Mouse (Mus musculus) layer of hippocampus, postnatal 10 days (tissue): ENCODE results near the gene Rpl10a. TPM values are rescaled to one million over a fixed set of nuclear protein-coding genes. Genes with fewer than 3 reads are reported as not detected.
"Not testable (repeated sequence)": the region's sequence is repeated elsewhere in the genome, so short reads cannot be mapped to it uniquely, and the experiment has no call there.

Experiments
- DNase-seq, 2 experiments: peaks; one replicate each; pipeline ENCODE4 v3.0.0; 2021; ENCODE audit warnings: low spot score in 2 of 2
- total RNA-seq, 2 experiments: library from RNA; stranded (reverse); gene quantifications; 2 replicates each; pipeline ENCODE4 v1.2.3; 2021

Rpl10a gene
- total RNA-seq, 2 experiments from 2014 or later, result 503 to 535 TPM

- DNase-seq, result peak; percentile 94
These were observed 19.7 kb upstream of the Rpl10a start for GRCm38 (mm10) chr17:28308297-28309195.

- no peak for DNase-seq
These were observed 17.4 kb upstream of the Rpl10a start for GRCm38 (mm10) chr17:28310831-28311230.

- DNase-seq, result no peak
These were observed 16.7 kb upstream of the Rpl10a start for GRCm38 (mm10) chr17:28311366-28312132.

GRCm38 (mm10) chr17:28312232-28313211, 15.7 kb upstream of the Rpl10a start:
- DNase-seq, result no peak

- peak; percentile 83 to 92 for DNase-seq
These were observed 14.9 kb upstream of the Rpl10a start, which contains the start of gene Fance for GRCm38 (mm10) chr17:28313212-28313879. Gene Fance, plus strand, starts transcription at chr17:28313519.

- DNase-seq, result no peak
These were observed 14.4 kb upstream of the Rpl10a start for GRCm38 (mm10) chr17:28313880-28314225.

GRCm38 (mm10) chr17:28315611-28316160, 12.6 kb upstream of the Rpl10a start:
- no peak for DNase-seq

GRCm38 (mm10) chr17:28316476-28316875, 11.8 kb upstream of the Rpl10a start:
- DNase-seq, result no peak

GRCm38 (mm10) chr17:28317091-28317490, 11.2 kb upstream of the Rpl10a start:
- no peak for DNase-seq

- no peak for DNase-seq
These were observed 10.5 kb upstream of the Rpl10a start for GRCm38 (mm10) chr17:28317725-28318124.

GRCm38 (mm10) chr17:28321700-28322099, 6.6 kb upstream of the Rpl10a start:
- DNase-seq, result no peak

- DNase-seq, result no peak
These were observed 4.5 kb upstream of the Rpl10a start for GRCm38 (mm10) chr17:28323786-28324185.

- DNase-seq, result not testable (repeated sequence)
These were observed 3.9 kb upstream of the Rpl10a start for GRCm38 (mm10) chr17:28324416-28324815.

- no peak for DNase-seq
These were observed 2.5 kb upstream of the Rpl10a start for GRCm38 (mm10) chr17:28325751-28326150.

GRCm38 (mm10) chr17:28326951-28327350, 1.3 kb upstream of the Rpl10a start:
- no peak for DNase-seq

- DNase-seq, result no peak
These were observed 472 bp upstream of the Rpl10a start for GRCm38 (mm10) chr17:28327673-28328325.

- DNase-seq, result no peak
These were observed 675 bp downstream of the Rpl10a start for GRCm38 (mm10) chr17:28328946-28329345.

- DNase-seq, result no peak
These were observed 1.4 kb downstream of the Rpl10a start for GRCm38 (mm10) chr17:28329503-28330231.

- no peak for DNase-seq
These were observed 1.9 kb downstream of the Rpl10a start for GRCm38 (mm10) chr17:28330232-28330546.
